Mouse (Mus musculus) MEL (cell line): ENCODE measurements around the gene Prdm5. TPM values are rescaled to one million over a fixed set of nuclear protein-coding genes. Genes with fewer than 3 reads are reported as not detected.

ENCODE experiments used
- DNase-seq: peaks from one replicate; pipeline ENCODE4 v3.0.0; 2011; ENCODE audit warnings: low read depth, low spot score
- H3K27ac ChIP-seq: 2 replicates; pipeline ENCODE4 v1.5.1; 2012; ENCODE audit warnings: low read depth, mild to moderate bottlenecking, control low read depth, low read length, moderate library complexity; ENCODE audit not compliant: control insufficient read depth
- H3K27me3 ChIP-seq, 2 experiments: fragments of 150-350 bp in 1 of 2; sonication (generic) in 1 of 2; 2 replicates each; pipeline ENCODE4 v1.6.1; 2012; ENCODE audit warnings: low read length in 2 of 2, mild to moderate bottlenecking in 2 of 2, improper control_type of control experiment in 1 of 2, moderate library complexity in 1 of 2; ENCODE audit not compliant: insufficient read depth in 2 of 2, control insufficient read depth in 1 of 2
- H3K36me3 ChIP-seq, 2 experiments: 2 replicates each; pipeline ENCODE4 v1.6.1; 2012 to 2014; ENCODE audit warnings: low read length in 2 of 2, improper control_type of control experiment in 1 of 2, inconsistent platforms in 1 of 2, mild to moderate bottlenecking in 1 of 2; ENCODE audit not compliant: insufficient read depth in 2 of 2, control insufficient read depth in 1 of 2
- H3K4me1 ChIP-seq, 2 experiments: fragments of 150-350 bp in 1 of 2; sonication (generic) in 1 of 2; 2 replicates each; pipeline ENCODE4 v1.6.1; 2012; ENCODE audit warnings: low read length in 2 of 2, improper control_type of control experiment in 1 of 2, mild to moderate bottlenecking in 1 of 2; ENCODE audit not compliant: insufficient read depth in 2 of 2, control insufficient read depth in 1 of 2
- H3K4me3 ChIP-seq, 2 experiments: fragments of 150-350 bp in 1 of 2; sonication (generic) in 1 of 2; 2 replicates each; pipeline ENCODE4 v1.5.1; 2012; ENCODE audit warnings: low read depth in 2 of 2, low read length in 2 of 2, mild to moderate bottlenecking in 2 of 2, moderate library complexity in 2 of 2, control low read depth in 1 of 2, improper control_type of control experiment in 1 of 2; ENCODE audit not compliant: control insufficient read depth in 1 of 2, insufficient read depth in 1 of 2
- H3K79me2 ChIP-seq: 2 replicates; pipeline ENCODE4 v1.6.1; 2012; ENCODE audit warnings: mild to moderate bottlenecking, low read length, moderate library complexity; ENCODE audit not compliant: control insufficient read depth, poor library complexity, insufficient read depth
- H3K9ac ChIP-seq: 2 replicates; pipeline ENCODE4 v1.6.1; 2012; ENCODE audit warnings: low read depth, mild to moderate bottlenecking, control low read depth, low read length, moderate library complexity; ENCODE audit not compliant: control insufficient read depth, poor library complexity, severe bottlenecking
- H3K9me3 ChIP-seq: fragments of 150-350 bp; sonication (generic); replicated peaks from 2 replicates; pipeline ENCODE4 v1.6.1; 2012; ENCODE audit warnings: mild to moderate bottlenecking, low read length, improper control_type of control experiment, moderate library complexity; ENCODE audit not compliant: insufficient read depth
- BHLHE40 ChIP-seq: IDR thresholded peaks from 2 replicates; pipeline ENCODE4 v1.6.1; 2012; ENCODE audit warnings: low read depth, mild to moderate bottlenecking, inconsistent platforms, low read length, improper control_type of control experiment, borderline replicate concordance
- CHD2 ChIP-seq: IDR thresholded peaks from 2 replicates; pipeline ENCODE4 v1.6.1; 2011; ENCODE audit warnings: low read length, improper control_type of control experiment
- E2F4 ChIP-seq: IDR thresholded peaks from 2 replicates; pipeline ENCODE4 v1.6.1; 2011; ENCODE audit warnings: low read depth, low read length, improper control_type of control experiment, borderline replicate concordance
- ELF1 ChIP-seq: IDR thresholded peaks from 2 replicates; pipeline ENCODE4 v1.6.1; 2014; ENCODE audit warnings: low read depth, mild to moderate bottlenecking, inconsistent platforms, low read length, improper control_type of control experiment, moderate library complexity
- ETS1 ChIP-seq: IDR thresholded peaks from 2 replicates; pipeline ENCODE4 v1.6.1; 2012; ENCODE audit warnings: low read depth, mild to moderate bottlenecking, inconsistent platforms, low read length, improper control_type of control experiment, moderate library complexity
- GABPA ChIP-seq: IDR thresholded peaks from 2 replicates; pipeline ENCODE4 v1.6.1; 2012; ENCODE audit warnings: low read depth, mild to moderate bottlenecking, inconsistent platforms, low read length, improper control_type of control experiment, moderate library complexity
- GATA1 ChIP-seq: IDR thresholded peaks from 2 replicates; pipeline ENCODE4 v1.6.1; 2011; ENCODE audit warnings: low read depth, low read length, improper control_type of control experiment
- HCFC1 ChIP-seq: IDR thresholded peaks from 2 replicates; pipeline ENCODE4 v1.6.1; 2012; ENCODE audit warnings: low read depth, mild to moderate bottlenecking, inconsistent platforms, low read length, improper control_type of control experiment, moderate library complexity
- JUND ChIP-seq: IDR thresholded peaks from 2 replicates; pipeline ENCODE4 v1.6.1; 2011; ENCODE audit warnings: low read depth, mild to moderate bottlenecking, improper control_type of control experiment, low read length
- KAT2A ChIP-seq: conservative IDR thresholded peaks from 2 replicates; pipeline ENCODE4 v1.6.1; 2012; ENCODE audit warnings: low read depth, low read length, improper control_type of control experiment, inconsistent platforms
- MAX ChIP-seq: IDR thresholded peaks from 2 replicates; pipeline ENCODE4 v1.6.1; 2011; ENCODE audit warnings: low read length, improper control_type of control experiment
- MAZ ChIP-seq: IDR thresholded peaks from 2 replicates; pipeline ENCODE4 v1.6.1; 2012; ENCODE audit warnings: low read depth, mild to moderate bottlenecking, inconsistent platforms, low read length, improper control_type of control experiment
- MXI1 ChIP-seq: IDR thresholded peaks from 2 replicates; pipeline ENCODE4 v1.6.1; 2011; ENCODE audit warnings: mild to moderate bottlenecking, low read depth, low read length, improper control_type of control experiment
- MYB ChIP-seq: IDR thresholded peaks from 2 replicates; pipeline ENCODE4 v1.6.1; 2011; ENCODE audit warnings: mild to moderate bottlenecking, low read depth, low read length, improper control_type of control experiment
- NELFE ChIP-seq: IDR thresholded peaks from 2 replicates; pipeline ENCODE4 v1.6.1; 2011; ENCODE audit warnings: low read depth, low read length, improper control_type of control experiment
- POLR2A ChIP-seq, 2 experiments: IDR thresholded peaks; 2 replicates each; pipeline ENCODE4 v1.6.1; 2011 to 2012; ENCODE audit warnings: low read length in 2 of 2, mild to moderate bottlenecking in 2 of 2, control low read depth in 1 of 2, improper control_type of control experiment in 1 of 2, low read depth in 1 of 2, moderate library complexity in 1 of 2; ENCODE audit not compliant: control insufficient read depth in 1 of 2, insufficient read depth in 1 of 2, poor library complexity in 1 of 2
- POLR2AphosphoS2 ChIP-seq: IDR thresholded peaks from 2 replicates; pipeline ENCODE4 v1.6.1; 2011; ENCODE audit warnings: low read length, improper control_type of control experiment
- POLR2AphosphoS5 ChIP-seq: IDR thresholded peaks from 2 replicates; pipeline ENCODE4 v1.6.1; 2012; ENCODE audit warnings: low read depth, borderline replicate concordance, mild to moderate bottlenecking, inconsistent platforms, low read length, moderate library complexity, mixed read lengths
- RCOR1 ChIP-seq: IDR thresholded peaks from 2 replicates; pipeline ENCODE4 v1.6.1; 2012; ENCODE audit warnings: low read depth, mild to moderate bottlenecking, inconsistent platforms, low read length, improper control_type of control experiment
- SMC3 ChIP-seq: IDR thresholded peaks from 2 replicates; pipeline ENCODE4 v1.6.1; 2011; ENCODE audit warnings: low read depth, low read length, improper control_type of control experiment
- TAL1 ChIP-seq: IDR thresholded peaks from 2 replicates; pipeline ENCODE4 v1.6.1; 2012; ENCODE audit warnings: mild to moderate bottlenecking, inconsistent platforms, low read length, moderate library complexity, mixed read lengths
- USF1 ChIP-seq: IDR thresholded peaks from 2 replicates; pipeline ENCODE4 v1.6.1; 2014; ENCODE audit warnings: low read depth, mild to moderate bottlenecking, inconsistent platforms, low read length, improper control_type of control experiment, moderate library complexity
- USF2 ChIP-seq, 2 experiments: IDR thresholded peaks; 2 replicates each; pipeline ENCODE4 v1.6.1; 2011 to 2012; ENCODE audit warnings: improper control_type of control experiment in 2 of 2, low read length in 2 of 2, borderline replicate concordance in 1 of 2, inconsistent platforms in 1 of 2, low read depth in 1 of 2, mild to moderate bottlenecking in 1 of 2; ENCODE audit not compliant: insufficient read depth in 1 of 2
- ZC3H11A ChIP-seq: IDR thresholded peaks from 2 replicates; pipeline ENCODE4 v1.6.1; 2012; ENCODE audit warnings: low read depth, mild to moderate bottlenecking, inconsistent platforms, low read length, improper control_type of control experiment
- ZKSCAN1 ChIP-seq: IDR thresholded peaks from 2 replicates; pipeline ENCODE4 v1.6.1; 2012; ENCODE audit warnings: low read depth, mild to moderate bottlenecking, inconsistent platforms, low read length, improper control_type of control experiment, moderate library complexity
- ZMIZ1 ChIP-seq: IDR thresholded peaks from 2 replicates; pipeline ENCODE4 v1.6.1; 2012; ENCODE audit warnings: low read depth, mild to moderate bottlenecking, inconsistent platforms, low read length, improper control_type of control experiment, moderate library complexity
- ZNF384 ChIP-seq: IDR thresholded peaks from 2 replicates; pipeline ENCODE4 v1.6.1; 2012; ENCODE audit warnings: low read depth, mild to moderate bottlenecking, inconsistent platforms, low read length, improper control_type of control experiment
- polyA plus RNA-seq, 2 experiments: library from polyadenylated mRNA; stranded (reverse) in 1 of 2; unstranded in 1 of 2; fragments of >175 nt in 1 of 2; fragments of >200 nt in 1 of 2; gene quantifications; 2 replicates each; pipeline versions ENCODE4 v1.2.1 to v1.2.4; 2012; ENCODE audit warnings: low replicate concordance in 2 of 2, low read depth in 1 of 2; ENCODE audit not compliant: insufficient read length in 2 of 2, insufficient read depth in 1 of 2, missing spikeins in 1 of 2
- total RNA-seq: library from RNA; depleted of rRNA; stranded (reverse); fragments of 300-350 nt; gene quantifications from 2 replicates; pipeline ENCODE4 v1.2.3, GENCODE M21; 2012

Gene Prdm5
- total and polyA plus RNA-seq, 3 experiments, result 0.04 TPM; not detected in 2

DNA sequence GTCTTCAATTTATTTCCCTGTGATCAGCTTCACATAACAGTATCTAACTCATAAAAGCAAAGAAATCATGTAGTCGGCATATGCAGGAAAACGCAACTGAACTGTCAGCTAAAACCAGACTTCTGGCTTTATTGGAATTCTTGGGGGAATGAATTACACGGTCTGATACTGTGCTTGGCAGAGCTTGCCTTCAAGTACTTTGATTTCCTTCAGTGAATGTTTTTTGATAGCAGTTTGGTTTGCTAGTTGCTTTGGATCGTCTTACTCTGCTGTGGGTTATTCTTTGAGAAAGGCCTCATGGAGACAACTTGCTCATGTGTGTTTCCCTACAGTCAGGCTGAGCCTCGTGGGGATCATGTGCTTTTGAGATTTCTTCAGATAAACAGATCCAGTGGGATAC lies 52.7 kb downstream of the Prdm5 start:
- H3K9me3 ChIP-seq, result no peaks in the 10 kb centered on the region
- TF ChIP-seq RCOR1 (no peak), ZC3H11A (no peak), MAZ (no peak), HCFC1 (no peak), ZNF384 (no peak), SMC3 (no peak)
- H3K4me1 ChIP-seq, result no peaks in the 10 kb centered on the region
- no peak for DNase-seq
- H3K36me3 ChIP-seq, result no peaks in the 10 kb centered on the region
- H3K27ac ChIP-seq, result no peak overlapping the region
- no peaks in the 10 kb centered on the region for H3K79me2 ChIP-seq
- no peak overlapping the region for H3K9ac ChIP-seq
- no peaks in the 10 kb centered on the region; a peak in 1 of 4 replicates for H3K27me3 ChIP-seq
- no peak overlapping the region for H3K4me3 ChIP-seq

DNA sequence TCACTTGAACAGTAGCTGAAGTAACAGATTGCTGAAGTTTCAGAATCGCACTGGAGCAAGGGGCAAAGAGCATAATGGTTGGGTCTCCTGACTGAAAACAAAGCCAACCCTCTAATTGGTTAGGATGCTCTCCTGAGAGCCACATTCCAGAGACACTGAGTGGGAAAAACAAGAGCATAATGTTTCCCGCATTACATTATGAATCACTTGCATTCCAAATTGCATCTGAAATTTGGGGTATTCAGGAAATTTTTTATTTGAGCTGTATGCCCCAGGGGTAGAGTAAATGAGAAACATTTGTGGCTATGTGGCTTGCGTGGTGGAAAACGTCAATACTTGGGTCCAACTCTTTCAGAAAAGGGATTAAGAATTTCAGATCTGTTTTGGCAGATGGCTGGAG lies 55.2 kb downstream of the Prdm5 start:
- TF ChIP-seq JUND (no peak), ZMIZ1 (no peak), ETS1 (no peak), POLR2AphosphoS5 (no peak), ZC3H11A (no peak), USF2 (IDR thresholded peaks at IDR 0.05; ENCODE audit: borderline replicate concordance in 1 of 2, insufficient read depth in 1 of 2, low read depth in 1 of 2, low read length in 2 of 2) (no peak), ZNF384 (no peak), KAT2A (no peak), POLR2A (IDR thresholded peaks at IDR 0.05; ENCODE audit: control insufficient read depth in 1 of 2, insufficient read depth in 1 of 2, low read depth in 1 of 2, low read length in 2 of 2, poor library complexity in 1 of 2) (no peak), CHD2 (no peak), MXI1 (no peak), GATA1 (no peak), SMC3 (no peak)
- TF ChIP-seq, all 39 proteins: peak for 0
- Histone ChIP-seq H3K79me2 (no peaks in the 10 kb centered on the region), H3K9me3 (no peaks in the 10 kb centered on the region), H3K27ac (no peak overlapping the region), H3K36me3 (no peaks in the 10 kb centered on the region), H3K9ac (no peak overlapping the region), H3K4me1 (no peaks in the 10 kb centered on the region), H3K4me3 (no peak overlapping the region), H3K27me3 (no peaks in the 10 kb centered on the region; a peak in 1 of 4 replicates)
- DNase-seq, result no peak

DNA sequence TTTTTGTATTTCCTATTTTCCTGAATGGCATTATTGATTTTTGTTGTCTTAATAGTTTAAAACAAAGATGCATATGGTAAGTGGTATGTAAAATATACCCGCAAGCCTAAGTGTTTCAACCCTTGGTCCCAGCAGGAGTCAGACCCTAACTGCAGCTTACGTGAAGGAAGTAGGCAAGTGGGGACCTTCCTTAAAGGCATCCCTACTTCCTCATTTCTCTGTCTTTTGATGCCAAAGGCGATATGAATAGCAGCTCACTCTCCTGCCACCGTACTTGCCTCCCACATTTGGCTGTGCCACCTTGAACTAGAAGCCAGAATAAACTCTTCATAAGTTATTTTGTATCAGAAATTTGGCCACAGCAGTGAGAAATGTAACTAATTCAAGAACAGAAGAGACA lies 63.8 kb downstream of the Prdm5 start:
- no peak overlapping the region for H3K9ac ChIP-seq
- H3K9me3 ChIP-seq, result no peaks in the 10 kb centered on the region
- no peak overlapping the region for H3K4me3 ChIP-seq
- no peaks in the 10 kb centered on the region for H3K4me1 ChIP-seq
- H3K27ac ChIP-seq, result no peak overlapping the region
- DNase-seq, result peak; percentile 29
- H3K27me3 ChIP-seq, result no peaks in the 10 kb centered on the region
- H3K36me3 ChIP-seq, result no peaks in the 10 kb centered on the region
- no peaks in the 10 kb centered on the region for H3K79me2 ChIP-seq
- TF ChIP-seq NELFE (no peak), USF1 (no peak), ZKSCAN1 (no peak), CHD2 (no peak), MYB (no peak), POLR2A (IDR thresholded peaks at IDR 0.05; ENCODE audit: control insufficient read depth in 1 of 2, insufficient read depth in 1 of 2, low read depth in 1 of 2, low read length in 2 of 2, poor library complexity in 1 of 2) (no peak), MAZ (no peak), TAL1 (no peak), BHLHE40 (no peak), GABPA (no peak), E2F4 (no peak), JUND (no peak), POLR2AphosphoS5 (no peak), ZC3H11A (no peak), MAX (no peak), ZNF384 (no peak), ELF1 (no peak), POLR2AphosphoS2 (no peak), GATA1 (no peak)
